Mouse (Mus musculus) heart, embryonic 13.5 days (tissue): Measurements from ENCODE around the gene Nme2. TPM values are rescaled to one million over a fixed set of nuclear protein-coding genes. Genes with fewer than 3 reads are reported as not detected.

Experiments used
- ATAC-seq: fragments of 200-750 bp; cut with Nextera tagmentation; 2 replicates; pipeline ENCODE4 v1.8.0; 2017; ENCODE audit warnings: moderate TSS enrichment; ENCODE audit not compliant: insufficient number of reproducible peaks, low FRiP score, low TSS enrichment; ENCODE audit errors: extremely low read depth
- H3K27ac ChIP-seq: fragments of 300-500 bp; sonication (generic); replicated peaks from 2 replicates; pipeline ENCODE4 v1.5.1; 2015; ENCODE audit warnings: moderate library complexity, mild to moderate bottlenecking, inconsistent platforms
- H3K27me3 ChIP-seq: fragments of 300-500 bp; sonication (generic); replicated peaks from 2 replicates; pipeline ENCODE4 v1.6.1; 2015; ENCODE audit warnings: mild to moderate bottlenecking, inconsistent platforms
- H3K36me3 ChIP-seq: fragments of 300-500 bp; sonication (generic); 2 replicates; pipeline ENCODE4 v1.6.1; 2015; ENCODE audit warnings: mild to moderate bottlenecking, inconsistent platforms
- H3K4me1 ChIP-seq: fragments of 300-500 bp; sonication (generic); 2 replicates; pipeline ENCODE4 v1.6.1; 2015; ENCODE audit warnings: inconsistent platforms
- H3K4me2 ChIP-seq: fragments of 300-500 bp; sonication (generic); 2 replicates; pipeline ENCODE4 v1.6.1; 2015; ENCODE audit warnings: inconsistent platforms, mild to moderate bottlenecking, moderate library complexity
- H3K4me3 ChIP-seq: fragments of 300-500 bp; sonication (generic); 2 replicates; pipeline ENCODE4 v1.5.1; 2015; ENCODE audit warnings: moderate library complexity, mild to moderate bottlenecking, inconsistent platforms
- H3K9ac ChIP-seq: fragments of 300-500 bp; sonication (generic); 2 replicates; pipeline ENCODE4 v1.6.1; 2015; ENCODE audit warnings: inconsistent platforms, mild to moderate bottlenecking, moderate library complexity
- H3K9me3 ChIP-seq: fragments of 300-500 bp; sonication (generic); 2 replicates; pipeline ENCODE4 v1.6.1; 2016; ENCODE audit warnings: inconsistent platforms
- WGBS: fragments of 180-500 bp; shearing (Covaris S2); methylation state at CpG from one replicate; pipeline ENCODE4 v1.1.7; 2015; ENCODE audit warnings: mixed read lengths; 5-methylcytosine and 5-hydroxymethylcytosine counted together
- polyA plus RNA-seq: library from polyadenylated mRNA; unstranded; fragments of >200 nt; fragmentation: Nextera tagmentation; extraction: Ambion mirVana; gene quantifications from 2 replicates; pipeline ENCODE4 v1.2.1, GENCODE M21; 2015

The Nme2 gene
- 325 and 357 TPM in 2 replicates for polyA plus RNA-seq

DNA sequence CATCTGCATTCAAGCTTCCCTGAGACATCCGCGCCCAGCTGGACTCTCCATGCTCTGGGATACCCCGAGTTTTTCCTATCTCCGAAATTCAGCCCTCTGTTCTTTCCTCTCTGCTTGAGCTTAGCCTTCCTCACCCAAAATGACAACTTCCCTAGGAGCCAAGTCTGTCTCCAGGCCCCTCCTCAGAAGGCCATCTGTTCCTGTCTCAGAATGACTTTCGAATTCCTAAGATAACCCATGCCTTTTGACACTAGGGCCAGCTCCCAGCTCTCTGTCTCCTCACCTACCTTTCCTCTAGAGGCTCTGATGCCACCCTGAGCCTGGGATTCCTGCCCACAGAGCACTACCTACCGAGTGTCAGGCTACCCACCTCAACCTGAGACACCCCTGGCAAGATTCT is at the start of gene Nme2:
Gene Nme2, minus strand, starts transcription at position 101 of the 400 bp plus-strand sequence.
- WGBS = under 1% methylated on average over 6 of the region's 6 CpGs
- peaks cover 36% of the 10 kb centered on the region for H3K4me1 ChIP-seq
- H3K36me3 ChIP-seq = peaks cover 68% of the 10 kb centered on the region
- H3K27ac ChIP-seq = peak within 1 kb of the TSS; percentile 94
- peak within 1 kb of the TSS; percentile 71 for H3K4me3 ChIP-seq
- ATAC-seq = no peak
- no peaks in the 10 kb centered on the region for H3K9me3 ChIP-seq
- H3K27me3 ChIP-seq = no peaks in the 10 kb centered on the region
- peak within 1 kb of the TSS; percentile 87 for H3K9ac ChIP-seq
- H3K4me2 ChIP-seq = peak within 1 kb of the TSS; percentile 86

DNA sequence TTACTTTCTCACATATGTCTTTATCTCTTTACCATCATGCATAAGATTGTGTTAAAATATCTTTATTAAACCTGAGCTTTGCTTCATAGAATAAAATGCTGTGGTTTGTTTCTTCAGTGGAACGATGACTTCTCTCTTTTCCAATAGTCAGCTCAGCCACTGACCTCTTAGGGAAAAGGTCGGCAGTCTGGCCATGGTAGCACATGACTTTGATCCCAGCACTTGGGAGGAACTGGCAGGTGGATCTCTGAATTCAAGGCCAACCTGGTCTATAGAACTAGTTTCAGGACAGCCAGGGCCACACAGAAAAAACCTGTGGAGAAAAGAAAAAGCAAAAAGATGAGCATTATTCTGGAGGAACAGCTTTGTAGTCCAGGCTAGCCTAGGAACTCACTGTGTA is 47.3 kb upstream of the Nme2 start:
- Histone ChIP-seq H3K4me2 (no peak overlapping the region), H3K27ac (no peak overlapping the region), H3K4me1 (peaks cover 13% of the 10 kb centered on the region), H3K9ac (no peak overlapping the region), H3K36me3 (peaks cover 8% of the 10 kb centered on the region; the same call in 1 of the 2 replicates), H3K4me3 (no peak overlapping the region), H3K9me3 (no peaks in the 10 kb centered on the region), H3K27me3 (no peaks in the 10 kb centered on the region)
- no peak for ATAC-seq
- 90% methylated on average over 2 of the region's 2 CpGs for WGBS

DNA sequence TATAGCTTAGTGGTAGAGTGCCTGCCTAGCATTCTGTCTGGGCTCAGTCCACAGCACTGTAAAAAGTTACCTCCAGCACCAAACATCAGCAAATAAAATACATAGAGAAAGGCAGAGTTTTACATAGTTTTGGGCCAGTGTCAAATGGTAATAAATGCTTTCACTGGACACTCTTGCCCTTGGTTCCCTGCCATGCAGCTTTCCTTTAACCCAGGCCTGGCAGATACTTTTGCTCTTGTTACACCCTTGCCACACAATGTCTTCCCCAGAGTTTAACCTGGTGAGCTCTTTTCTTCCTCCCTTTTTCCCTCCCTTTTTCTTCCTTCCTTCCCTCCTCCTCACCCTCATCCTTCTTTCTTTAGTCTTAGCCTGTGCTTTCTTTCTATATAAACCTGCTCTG is 43.2 kb upstream of the Nme2 start:
- H3K27me3 ChIP-seq = no peaks in the 10 kb centered on the region
- no peaks in the 10 kb centered on the region for H3K9me3 ChIP-seq
- ATAC-seq = no peak
- H3K4me3 ChIP-seq = no peak overlapping the region
- H3K27ac ChIP-seq = no peak overlapping the region
- no peak overlapping the region for H3K4me2 ChIP-seq
- peaks cover 8% of the 10 kb centered on the region; the same call in 1 of the 2 replicates for H3K36me3 ChIP-seq
- peaks cover 35% of the 10 kb centered on the region for H3K4me1 ChIP-seq
- no peak overlapping the region for H3K9ac ChIP-seq

DNA sequence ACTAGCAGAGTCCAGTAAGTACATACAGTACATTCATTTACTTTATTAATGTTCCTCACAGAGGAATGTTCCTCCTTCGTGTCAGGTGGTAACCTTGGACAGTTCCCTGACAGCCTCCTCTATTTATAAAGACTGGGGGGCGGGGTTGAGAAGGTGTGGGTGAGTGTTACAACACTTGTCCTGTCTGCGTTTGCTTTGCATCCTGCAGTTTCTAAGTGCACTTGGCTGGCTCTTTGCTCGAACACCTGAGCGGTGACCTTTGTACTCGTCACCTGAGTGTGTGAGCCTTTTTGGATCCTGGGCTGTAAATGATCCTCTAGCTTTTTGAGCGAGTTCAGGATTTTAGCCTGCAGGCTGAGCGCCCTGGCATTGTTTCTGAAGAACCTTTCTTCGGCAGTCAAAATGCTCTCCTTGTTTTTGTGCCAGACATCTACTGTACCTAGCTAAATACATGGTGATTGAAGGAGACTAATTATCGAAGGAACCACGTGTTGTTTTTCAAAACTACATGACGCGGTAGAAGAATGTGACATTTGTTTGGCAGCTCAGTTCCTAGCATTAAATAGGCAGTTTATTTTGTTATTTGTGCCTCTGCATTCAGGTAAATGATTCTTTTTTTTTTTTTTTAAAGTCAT is 41.2 kb upstream of the Nme2 start:
- no peaks in the 10 kb centered on the region for H3K9me3 ChIP-seq
- H3K4me2 ChIP-seq = peak overlapping the region; percentile 89
- 0 out of 2 replicates have a peak, but pooled peaks cover 3% of the 10 kb centered on the region for H3K36me3 ChIP-seq
- H3K27me3 ChIP-seq = no peaks in the 10 kb centered on the region
- H3K4me1 ChIP-seq = peaks cover 39% of the 10 kb centered on the region
- H3K27ac ChIP-seq = peak overlapping the region; percentile 100
- peak overlapping the region; percentile 92 for H3K4me3 ChIP-seq
- ATAC-seq = no peak
- WGBS = 30% methylated on average over 13 of the region's 13 CpGs
- H3K9ac ChIP-seq = peak overlapping the region; percentile 96

DNA sequence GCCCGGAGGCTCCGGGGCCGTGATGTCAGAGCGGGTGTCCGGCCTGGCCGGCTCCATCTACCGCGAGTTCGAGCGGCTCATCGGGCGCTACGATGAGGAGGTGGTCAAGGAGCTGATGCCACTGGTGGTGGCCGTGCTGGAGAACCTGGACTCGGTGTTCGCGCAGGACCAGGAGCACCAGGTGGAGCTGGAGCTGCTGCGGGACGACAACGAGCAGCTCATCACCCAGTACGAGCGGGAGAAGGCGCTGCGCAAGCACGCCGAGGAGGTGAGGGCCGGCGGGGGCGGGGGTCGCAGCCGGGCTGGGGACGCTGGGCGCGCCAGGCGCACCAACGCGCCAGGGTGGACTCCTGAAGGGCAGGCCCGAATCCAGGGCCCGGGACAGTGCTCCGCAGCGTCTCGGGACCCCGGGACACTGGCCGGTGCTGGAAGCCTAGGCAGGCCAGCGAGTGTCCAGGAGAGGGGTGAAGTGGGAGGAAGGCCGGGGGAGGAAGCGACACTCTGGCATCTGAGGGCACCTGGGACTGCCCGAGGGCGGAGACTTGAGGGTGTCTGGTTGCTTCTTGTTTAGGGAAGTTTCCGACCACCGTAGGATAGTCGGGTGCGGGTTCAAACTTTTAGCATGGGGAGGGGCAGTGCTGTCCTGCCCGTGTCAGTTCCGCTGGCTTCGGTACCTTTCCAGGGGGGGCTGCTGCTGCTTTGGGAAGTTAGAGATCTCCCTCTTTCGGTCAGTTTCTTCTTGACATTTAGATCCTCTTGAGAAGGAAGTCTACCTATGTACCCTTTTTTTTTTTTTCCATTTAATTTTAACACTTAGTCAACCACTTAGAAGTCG is 40.5 kb upstream of the Nme2 start:
- Histone ChIP-seq H3K9me3 (no peaks in the 10 kb centered on the region), H3K4me2 (peak overlapping the region; percentile 89), H3K27ac (peak overlapping the region; percentile 100), H3K27me3 (no peaks in the 10 kb centered on the region), H3K4me3 (peak overlapping the region; percentile 92), H3K4me1 (peaks cover 39% of the 10 kb centered on the region), H3K9ac (peak overlapping the region; percentile 96), H3K36me3 (0 out of 2 replicates have a peak, but pooled peaks cover 3% of the 10 kb centered on the region)
- peak; percentile 6; the same call in 1 of the 2 replicates for ATAC-seq
- under 1% methylated on average over 58 of the region's 58 CpGs for WGBS

DNA sequence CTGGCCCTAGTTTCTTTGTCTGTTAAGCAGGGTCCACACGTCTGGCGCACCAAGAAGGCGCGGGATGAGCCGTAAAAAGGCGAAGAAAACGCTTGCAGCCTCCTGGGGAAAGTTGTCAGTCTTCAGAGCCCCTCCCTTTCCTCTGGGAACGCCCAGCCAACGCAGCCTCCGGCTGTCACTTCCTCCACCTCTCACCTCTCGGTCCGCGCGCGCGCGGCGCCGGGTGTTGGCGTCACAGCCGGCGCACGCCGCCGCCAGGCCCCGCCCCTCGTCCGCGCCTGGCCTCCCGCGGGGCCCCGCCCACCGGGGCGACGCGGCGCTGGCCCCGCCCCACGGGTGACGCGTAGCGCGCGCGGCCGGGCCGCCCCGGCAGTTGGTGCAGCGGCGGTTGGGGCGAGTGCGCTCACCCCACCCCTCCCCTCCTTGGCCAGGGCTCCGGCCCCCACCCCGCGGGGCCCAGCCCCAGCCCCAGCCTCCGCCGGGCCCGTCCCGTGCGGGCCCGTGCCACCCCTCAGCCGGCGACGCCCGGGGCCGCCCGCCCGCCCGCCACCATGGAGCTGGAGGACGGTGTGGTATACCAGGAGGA is 39.8 kb upstream of the Nme2 start, which contains the start of gene Spag9:
Gene Spag9, plus strand, starts transcription at position 372 of the 586 bp plus-strand sequence.
- ATAC-seq = peak; percentile 90
- Histone ChIP-seq H3K36me3 (0 out of 2 replicates have a peak, but pooled peaks cover 3% of the 10 kb centered on the region), H3K27me3 (no peaks in the 10 kb centered on the region), H3K9ac (peak within 1 kb of the TSS; percentile 96), H3K4me3 (peak within 1 kb of the TSS; percentile 92), H3K4me1 (peaks cover 39% of the 10 kb centered on the region), H3K9me3 (no peaks in the 10 kb centered on the region), H3K4me2 (peak within 1 kb of the TSS; percentile 89), H3K27ac (peak within 1 kb of the TSS; percentile 100)
- WGBS = 0% methylated on average over 67 of the region's 70 CpGs

DNA sequence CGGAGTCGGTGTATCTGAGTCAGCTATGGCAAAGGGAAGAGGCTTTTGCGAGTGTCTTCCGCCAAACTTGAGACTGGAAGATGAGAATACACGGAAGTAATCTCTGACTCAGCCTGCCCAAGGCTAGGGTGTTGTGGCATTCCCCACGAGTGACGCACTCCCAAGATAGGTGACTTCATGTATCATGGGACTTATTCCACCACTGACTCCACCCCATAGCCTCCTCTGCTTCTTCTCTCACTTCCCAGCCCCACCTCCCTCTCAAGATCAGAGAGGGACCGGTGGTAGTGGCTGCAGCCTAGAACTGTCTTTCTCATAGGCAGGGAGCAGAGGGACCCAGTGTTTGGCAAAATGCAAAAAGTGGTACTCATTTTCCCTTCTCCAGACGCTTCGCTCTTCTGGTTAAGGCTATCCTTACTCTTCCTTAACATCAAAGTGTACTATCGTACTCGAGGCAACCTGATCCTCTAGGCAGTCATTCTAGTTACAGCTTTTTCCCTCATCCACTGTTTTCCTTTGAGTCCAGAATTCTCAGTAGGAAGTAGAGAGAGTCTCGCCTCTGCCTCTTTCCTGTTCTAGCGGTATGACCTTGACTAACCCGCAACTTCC is 39.2 kb upstream of the Nme2 start:
- peaks cover 39% of the 10 kb centered on the region for H3K4me1 ChIP-seq
- peak overlapping the region; percentile 92 for H3K4me3 ChIP-seq
- peak overlapping the region; percentile 88 for H3K9ac ChIP-seq
- H3K36me3 ChIP-seq = 0 out of 2 replicates have a peak, but pooled peaks cover 3% of the 10 kb centered on the region
- H3K27ac ChIP-seq = peak overlapping the region; percentile 100
- H3K4me2 ChIP-seq = peak overlapping the region; percentile 89
- H3K27me3 ChIP-seq = no peaks in the 10 kb centered on the region
- ATAC-seq = peak; percentile 53
- 4% methylated on average over 15 of the region's 15 CpGs for WGBS
- no peaks in the 10 kb centered on the region for H3K9me3 ChIP-seq

DNA sequence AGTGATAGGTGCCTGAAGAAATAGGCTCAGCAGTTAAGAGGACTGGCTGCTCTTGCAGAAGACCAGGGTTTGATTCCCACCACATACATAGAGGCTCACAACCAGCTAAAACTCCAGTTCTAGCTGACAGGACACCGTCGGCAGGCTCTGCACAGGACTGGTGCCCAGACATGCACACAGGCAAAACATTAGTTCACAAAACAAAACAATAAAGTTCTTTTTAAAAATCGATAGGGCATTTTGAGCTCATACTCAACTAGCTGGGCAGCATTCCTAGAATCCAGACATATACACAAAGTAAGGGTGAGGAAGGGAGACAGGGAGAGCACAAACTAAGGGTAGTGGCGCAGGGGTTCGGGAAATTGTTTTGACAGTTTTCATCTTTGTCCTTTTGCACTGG is 38.5 kb upstream of the Nme2 start:
- 44% methylated on average over 5 of the region's 5 CpGs for WGBS
- Histone ChIP-seq H3K9ac (peak overlapping the region; percentile 88), H3K36me3 (0 out of 2 replicates have a peak, but pooled peaks cover 3% of the 10 kb centered on the region), H3K9me3 (no peaks in the 10 kb centered on the region), H3K4me3 (peak overlapping the region; percentile 92), H3K27me3 (no peaks in the 10 kb centered on the region), H3K27ac (peak overlapping the region; percentile 100), H3K4me2 (peak overlapping the region; percentile 89), H3K4me1 (peaks cover 40% of the 10 kb centered on the region)
- no peak for ATAC-seq

DNA sequence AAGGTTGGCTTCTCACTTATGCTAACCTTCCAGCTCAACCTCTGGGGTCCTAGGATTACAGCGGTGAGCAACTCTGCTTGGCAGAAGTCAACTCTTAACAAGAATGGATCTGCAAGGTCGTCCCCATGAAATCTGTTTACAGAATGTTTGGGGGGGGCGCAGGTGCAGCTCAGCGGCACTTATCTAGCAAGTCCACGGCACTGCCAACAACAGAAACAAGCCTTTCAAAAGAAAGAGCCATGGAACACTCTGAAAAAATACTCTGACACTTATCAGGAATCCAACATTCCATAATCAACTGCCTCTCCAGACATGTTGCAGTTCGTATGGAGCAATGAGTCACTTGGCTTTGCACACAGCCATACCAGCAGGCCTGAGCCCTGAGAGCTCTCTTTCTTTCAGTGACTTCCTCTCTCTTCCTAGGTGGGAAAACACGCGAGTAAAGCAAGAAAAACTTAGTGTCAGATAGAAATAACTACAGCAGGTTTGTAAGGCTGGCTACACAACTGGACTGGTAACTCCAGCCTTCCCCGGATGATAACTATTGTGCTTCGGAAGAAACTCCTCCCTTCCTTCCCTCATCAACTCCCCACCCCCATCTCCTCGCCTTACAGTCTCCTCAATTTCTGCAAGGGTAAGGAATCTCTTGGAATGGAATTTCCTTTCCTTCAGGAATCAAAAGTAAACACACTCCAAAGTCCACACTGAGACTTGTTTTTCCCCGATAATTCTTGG is 32.4 kb upstream of the Nme2 start:
- peak overlapping the region; percentile 96 for H3K27ac ChIP-seq
- WGBS = 42% methylated on average over 12 of the region's 12 CpGs
- no peak overlapping the region for H3K4me3 ChIP-seq
- H3K4me1 ChIP-seq = peaks cover 31% of the 10 kb centered on the region
- no peaks in the 10 kb centered on the region for H3K27me3 ChIP-seq
- no peaks in the 10 kb centered on the region for H3K9me3 ChIP-seq
- peak overlapping the region; percentile 5 for H3K9ac ChIP-seq
- no peaks in the 10 kb centered on the region for H3K36me3 ChIP-seq
- H3K4me2 ChIP-seq = peak overlapping the region; percentile 48
- peak; percentile 37; the same call in 1 of the 2 replicates for ATAC-seq

DNA sequence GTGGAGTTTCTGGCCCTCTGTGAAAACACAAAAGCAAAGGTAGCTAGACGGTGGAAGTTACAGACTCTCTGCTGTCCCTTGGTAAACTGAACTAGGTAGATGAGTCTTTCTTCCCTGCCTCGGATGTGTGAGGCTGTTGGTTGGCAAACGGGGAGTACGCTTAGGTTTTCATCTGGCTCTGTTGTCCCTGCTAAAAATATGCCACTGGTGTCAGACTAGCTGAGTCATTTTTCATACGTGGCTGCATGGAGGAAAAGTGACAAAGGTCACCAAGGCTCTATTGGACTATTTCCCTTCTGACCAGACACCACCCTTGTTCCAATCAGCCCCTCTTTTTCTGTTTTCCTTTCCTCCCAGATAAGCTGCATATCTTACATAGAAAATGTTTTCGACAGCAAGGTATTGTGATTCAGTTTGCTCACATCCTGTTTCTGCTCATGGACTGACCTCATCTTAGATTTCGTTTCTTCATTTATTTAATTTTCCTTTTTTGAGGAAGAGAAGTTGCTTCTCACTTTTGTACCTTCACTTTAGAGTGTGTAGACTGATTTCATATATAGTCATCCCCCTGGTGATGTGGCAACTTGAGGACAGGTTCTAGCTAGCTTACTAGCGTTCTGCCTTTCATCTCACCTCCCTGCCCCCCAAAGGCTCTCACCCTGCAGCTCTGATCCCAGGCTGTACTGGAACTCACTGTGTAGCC is 31.7 kb upstream of the Nme2 start:
- Histone ChIP-seq H3K27ac (peak overlapping the region; percentile 96), H3K4me3 (no peak overlapping the region), H3K27me3 (no peaks in the 10 kb centered on the region), H3K4me1 (peaks cover 31% of the 10 kb centered on the region), H3K9ac (peak overlapping the region; percentile 62), H3K4me2 (peak overlapping the region; percentile 48), H3K9me3 (no peaks in the 10 kb centered on the region), H3K36me3 (no peaks in the 10 kb centered on the region)
- ATAC-seq = no peak
- WGBS = 33% methylated on average over 8 of the region's 8 CpGs
